Mouse (Mus musculus): ENCODE measurements at regions not wholly inside any gene's neighbourhood (a gene's known extent, or its start where the extent isn't known, plus 50 kb on each side); places are given as distances from the start of the nearest gene placed in this dataset.
A peak's percentile ranks its signal among the peaks of the same experiment; 100 is the strongest.

- DNase-seq (ENCODE audit: low read depth, low spot score) = no peak
Measured at GRCm38 (mm10) chr3:43339101-43339500, 1596.7 kb downstream of the D3Ertd751e start.

DNA sequence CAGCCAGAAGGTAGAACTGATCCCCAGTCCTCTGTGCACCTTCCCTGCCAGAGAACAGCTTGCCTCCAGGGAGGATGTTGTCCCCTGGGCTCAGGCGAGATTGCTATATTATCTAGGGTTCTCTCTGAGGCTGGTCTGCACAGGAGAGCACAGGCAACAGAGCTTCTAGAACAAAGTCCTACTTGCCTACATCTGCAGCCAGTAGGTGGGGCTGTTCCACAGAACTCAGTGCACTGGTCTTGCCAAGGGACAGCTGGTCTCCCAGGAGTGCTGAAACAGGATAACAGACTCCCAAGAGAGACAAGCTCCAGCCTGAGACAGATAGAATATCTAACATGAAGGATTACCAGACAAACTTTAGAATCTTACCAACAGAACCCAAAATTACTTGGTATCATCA lies 1600.5 kb downstream of the D3Ertd751e start:
- DNase-seq (ENCODE audit: low read depth, low spot score) = peak; percentile 8

- DNase-seq (ENCODE audit: low read depth, low spot score) = peak; percentile 5
Measured at GRCm38 (mm10) chr3:43352829-43353228, 1610.4 kb downstream of the D3Ertd751e start.

DNA sequence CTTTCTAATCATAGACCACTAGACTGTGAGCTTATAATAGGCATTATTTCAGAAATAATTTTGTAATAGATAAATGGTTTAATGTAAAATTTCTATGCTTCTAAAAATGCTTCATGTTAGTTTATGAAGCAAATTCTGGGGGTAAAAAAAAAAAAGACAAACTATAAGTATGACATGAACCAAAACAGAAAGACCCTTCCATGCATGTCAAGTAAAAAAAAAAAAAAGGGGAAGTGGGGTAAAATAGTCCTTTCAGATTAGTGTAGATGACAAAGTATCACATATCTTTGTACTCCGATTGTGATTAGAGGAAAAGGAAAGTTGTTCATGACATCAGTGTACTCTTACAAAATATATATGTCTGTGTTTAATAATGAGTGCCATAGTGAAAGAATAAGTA lies 1616.1 kb downstream of the D3Ertd751e start:
- DNase-seq (ENCODE audit: low read depth, low spot score) = no peak

DNA sequence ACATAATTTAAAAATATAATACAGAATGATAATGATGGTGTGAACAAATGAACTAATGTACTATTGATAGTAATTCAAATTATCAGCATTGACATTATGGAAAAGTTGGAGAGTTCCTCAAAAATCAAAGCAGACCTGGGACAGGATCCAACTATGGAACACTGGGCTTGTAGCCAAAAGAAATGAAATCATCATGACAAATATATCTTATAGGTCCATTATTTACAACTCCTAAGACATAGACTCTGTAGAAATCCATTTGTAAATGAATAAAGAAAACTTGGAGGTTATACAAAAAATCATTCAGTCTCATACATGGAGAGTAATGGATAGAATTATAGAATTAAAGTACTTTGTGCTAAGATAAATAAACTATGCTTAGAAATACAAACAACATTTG lies 1657.5 kb downstream of the D3Ertd751e start:
- peak; percentile 5 for DNase-seq (ENCODE audit: low read depth, low spot score)

- DNase-seq (ENCODE audit: low read depth, low spot score) = no peak
Measured at GRCm38 (mm10) chr3:43424886-43425285, 1682.5 kb downstream of the D3Ertd751e start.

DNA sequence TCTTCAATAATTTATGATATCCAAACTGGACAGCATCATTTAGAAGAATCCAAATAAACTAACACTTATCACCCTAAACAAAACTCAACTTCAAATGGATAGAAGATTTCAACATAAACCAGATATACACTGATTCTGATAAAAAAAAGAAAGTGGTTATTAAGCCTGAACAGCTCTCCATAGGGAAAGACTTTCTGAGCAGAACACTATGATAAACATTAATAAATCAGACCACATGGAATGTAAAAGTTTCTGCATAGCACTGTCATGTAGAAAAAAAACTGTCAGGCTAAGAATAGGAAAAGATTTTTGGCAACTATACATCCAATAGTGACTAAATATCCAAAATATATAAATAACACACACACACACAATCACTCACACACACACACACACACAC lies 1684.3 kb downstream of the D3Ertd751e start:
- no peak for DNase-seq (ENCODE audit: low read depth, low spot score)

- DNase-seq (ENCODE audit: low read depth, low spot score) = no peak
Measured at GRCm38 (mm10) chr3:43461541-43462109, 1719.2 kb downstream of the D3Ertd751e start.

Data from brain, adult 2 months (tissue).